Mouse (Mus musculus) erythroblast, embryonic 14.5 days (primary cell): Measurements from ENCODE around the gene Tcf21.

Source experiments
- GATA1 ChIP-seq: IDR thresholded peaks from 2 replicates; pipeline ENCODE4 v1.6.1; 2012; ENCODE audit warnings: low read length, inconsistent platforms, mixed read lengths
- TAL1 ChIP-seq: IDR thresholded peaks from 3 replicates; pipeline ENCODE4 v1.6.1; 2012; ENCODE audit warnings: low read length, inconsistent platforms, mixed read lengths

- TF ChIP-seq GATA1 (no peak), TAL1 (no peak)
These were observed 2.0 kb downstream of the Tcf21 start for GRCm38 (mm10) chr10:22817976-22818375.
